Mouse (Mus musculus): ENCODE measurements around the gene P2ry14.

GRCm38 (mm10) chr3:59174426-59175154, 21.2 kb upstream of the P2ry14 start:
- TF ChIP-seq CHD2 (IDR thresholded peaks at IDR 0.05; ENCODE audit: low read depth, low read length) (no peak), ZC3H11A (IDR thresholded peaks at IDR 0.05; ENCODE audit: borderline replicate concordance, low read depth, low read length) (no peak), MAFK (IDR thresholded peaks at IDR 0.05; ENCODE audit: insufficient read depth, low read depth, low read length) (no peak), ZNF384 (IDR thresholded peaks at IDR 0.05; ENCODE audit: low read depth, low read length) (no peak), HCFC1 (IDR thresholded peaks at IDR 0.05; ENCODE audit: borderline replicate concordance, insufficient read depth, low read length) (no peak)
